Mouse (Mus musculus): Measurements from ENCODE around the gene Arhgef1. TPM values are rescaled to one million over a fixed set of nuclear protein-coding genes. Genes with fewer than 3 reads are reported as not detected.

The Arhgef1 gene
- total RNA-seq, 2 experiments from 2014 or later: 75.1 to 86.6 TPM

GRCm38 (mm10) chr7:24879620-24880019 is 23.1 kb upstream of the Arhgef1 start:
- Histone ChIP-seq H3K4me3 (no peak overlapping the region), H3K27ac (no peak overlapping the region)
- TF ChIP-seq CTCF (IDR thresholded peaks at IDR 0.05): no peak
- DNase-seq (ENCODE audit: extremely low spot score in 1 of 2, low spot score in 2 of 2): no peak
- intact Hi-C loops (cut with DNase I): loop anchor here (5.0 to 10.0 kb wide), 2 partner anchors 195 to 282 kb away; partner anchors contain the start of genes Grik5 and Zfp574

GRCm38 (mm10) chr7:24882416-24883199 is 20.1 kb upstream of the Arhgef1 start:
- no peak for DNase-seq (ENCODE audit: extremely low spot score in 1 of 2, low spot score in 2 of 2)
- TF ChIP-seq CTCF (IDR thresholded peaks at IDR 0.05): no peak
- Histone ChIP-seq H3K27ac (no peak overlapping the region), H3K4me3 (no peak overlapping the region)
- intact Hi-C loops (cut with DNase I): loop anchor here (1.0 to 10.0 kb wide), 4 partner anchors 34 to 285 kb away; partner anchors contain the start of genes Grik5 and Zfp574

DNA sequence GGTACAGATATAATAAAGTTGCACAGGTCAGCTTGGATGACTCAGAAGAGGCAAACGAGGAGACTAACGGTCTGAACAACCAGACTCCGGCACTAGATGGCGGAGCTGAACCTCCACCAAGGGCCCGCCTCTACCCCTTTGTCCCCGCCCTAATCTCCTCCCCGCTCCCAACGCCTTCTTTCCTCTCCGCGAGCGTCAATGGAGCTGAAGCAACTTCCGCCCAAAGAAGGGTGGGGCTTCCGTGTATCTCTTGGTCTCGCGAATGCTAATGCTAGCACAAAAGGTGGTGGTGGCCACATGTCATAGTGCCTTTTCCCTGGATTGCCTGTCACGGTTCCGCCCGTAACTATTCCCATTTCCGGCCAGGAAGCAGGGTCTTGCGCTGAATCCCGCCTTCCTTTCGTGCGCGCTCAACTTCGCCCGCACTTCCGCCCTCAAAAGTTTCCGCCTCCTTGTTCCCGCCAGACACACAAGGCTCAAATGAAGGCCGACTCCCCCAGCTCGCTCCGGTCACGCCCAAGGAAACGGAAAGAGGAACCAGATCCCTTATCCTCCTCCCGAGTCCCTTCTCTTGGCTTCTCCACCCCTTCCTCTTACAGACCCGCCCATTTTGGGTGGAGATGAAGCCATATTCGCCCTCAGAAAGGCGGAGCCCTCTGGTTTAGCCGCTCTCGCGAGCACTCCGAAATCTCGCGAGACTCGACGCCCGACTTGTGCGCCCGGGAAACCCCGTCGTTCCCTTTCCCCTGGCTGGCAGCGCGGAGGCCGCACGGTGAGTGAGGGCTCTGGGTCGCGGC is 18.6 kb upstream of the Arhgef1 start, which contains the start of gene Rps19:
Rps19 (plus strand) TSS at position 476 of the 797 bp plus-strand sequence.
- Histone ChIP-seq H3K27ac (peak within 1 kb of the TSS; percentile 80), H3K4me3 (peak within 1 kb of the TSS; percentile 78)
- TF ChIP-seq CTCF (IDR thresholded peaks at IDR 0.05): peak; percentile 70
- intact Hi-C loops (cut with DNase I): loop anchor here (1.0 to 10.0 kb wide), 6 partner anchors 20 to 287 kb away; partner anchors contain the start of genes Grik5, Rabac1 and Zfp574
- peak; percentile 96 to 97 for DNase-seq (ENCODE audit: extremely low spot score in 1 of 2, low spot score in 2 of 2)

GRCm38 (mm10) chr7:24884693-24885291 is 17.9 kb upstream of the Arhgef1 start:
- intact Hi-C loops (cut with DNase I): loop anchor here (1.0 to 10.0 kb wide), 4 partner anchors 20 to 287 kb away; partner anchors contain the start of genes Grik5, Rabac1 and Zfp574
- DNase-seq (ENCODE audit: extremely low spot score in 1 of 2, low spot score in 2 of 2): no peak
- no peak for TF ChIP-seq CTCF (IDR thresholded peaks at IDR 0.05)
- Histone ChIP-seq H3K27ac (peak overlapping the region; percentile 80), H3K4me3 (peak overlapping the region; percentile 78)

- TF ChIP-seq CTCF (IDR thresholded peaks at IDR 0.05): no peak
- intact Hi-C loops (cut with DNase I): loop anchor here (10.0 kb wide), 1 partner anchor 189 kb away; the partner anchor contains the start of genes Grik5 and Zfp574
- H3K4me3 ChIP-seq: peak overlapping the region; percentile 78
- DNase-seq (ENCODE audit: extremely low spot score in 1 of 2, low spot score in 2 of 2): no peak
- no peak overlapping the region; the same call in 1 of the 2 replicates for H3K27ac ChIP-seq
Measured at GRCm38 (mm10) chr7:24885468-24886307, 17.0 kb upstream of the Arhgef1 start.

DNA sequence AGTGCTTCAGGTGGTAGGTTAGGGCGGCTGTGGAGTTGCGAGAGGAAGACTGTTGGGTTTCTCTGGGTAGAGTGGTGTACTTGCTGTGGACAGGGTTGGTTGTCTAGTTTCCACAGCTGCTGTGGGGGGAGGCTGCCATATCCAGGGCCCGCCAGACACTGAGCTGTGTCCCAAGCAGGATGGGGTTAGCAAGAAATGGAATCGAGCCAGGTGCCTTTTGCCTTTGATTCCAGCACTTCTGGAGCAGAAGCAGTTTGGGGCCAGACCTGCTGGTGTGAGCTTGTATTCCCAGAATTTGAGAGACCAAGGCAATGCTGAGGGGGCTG is 16.4 kb upstream of the Arhgef1 start:
- Histone ChIP-seq H3K4me3 (no peak overlapping the region), H3K27ac (no peak overlapping the region)
- no peak for DNase-seq (ENCODE audit: extremely low spot score in 1 of 2, low spot score in 2 of 2)
- intact Hi-C loops (cut with DNase I): loop anchor here (10.0 kb wide), 1 partner anchor 189 kb away; the partner anchor contains the start of genes Grik5 and Zfp574
- TF ChIP-seq CTCF (IDR thresholded peaks at IDR 0.05): no peak

DNA sequence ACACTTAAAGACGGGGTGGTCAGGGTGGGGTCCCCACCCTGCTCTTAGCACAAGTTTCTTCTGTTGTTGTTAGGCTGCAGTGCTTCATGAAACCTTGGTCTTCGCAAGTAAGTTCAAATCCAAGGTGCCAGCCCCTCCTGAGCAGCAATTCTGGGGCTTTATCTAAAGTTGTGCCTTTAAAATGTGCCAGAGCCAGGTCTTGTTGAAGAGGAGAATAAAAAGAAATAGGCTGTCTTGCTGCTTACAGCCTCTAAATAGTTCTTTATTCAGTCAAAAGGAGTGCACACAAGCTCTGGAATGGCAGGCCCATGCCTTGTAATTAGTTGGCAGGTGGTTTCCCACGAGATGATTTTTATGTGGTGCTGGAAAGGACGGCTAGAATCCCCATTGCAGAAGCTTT is 15.6 kb upstream of the Arhgef1 start:
- Histone ChIP-seq H3K27ac (no peak overlapping the region), H3K4me3 (no peak overlapping the region)
- TF ChIP-seq CTCF (IDR thresholded peaks at IDR 0.05): no peak
- intact Hi-C loops (cut with DNase I): loop anchor here (10.0 kb wide), 1 partner anchor 188 kb away; the partner anchor contains the start of genes Grik5 and Zfp574
- no peak for DNase-seq (ENCODE audit: extremely low spot score in 1 of 2, low spot score in 2 of 2)

- no peak overlapping the region for H3K4me3 ChIP-seq
- TF ChIP-seq CTCF (IDR thresholded peaks at IDR 0.05): no peak
- intact Hi-C loops (cut with DNase I): loop anchor here (1.0 to 10.0 kb wide), 4 partner anchors 15 to 203 kb away; partner anchors contain the start of genes Grik5 and Zfp574
- DNase-seq (ENCODE audit: extremely low spot score in 1 of 2, low spot score in 2 of 2): no peak
- H3K27ac ChIP-seq: no peak overlapping the region
Measured at GRCm38 (mm10) chr7:24889431-24890220, 13.1 kb upstream of the Arhgef1 start.

DNA sequence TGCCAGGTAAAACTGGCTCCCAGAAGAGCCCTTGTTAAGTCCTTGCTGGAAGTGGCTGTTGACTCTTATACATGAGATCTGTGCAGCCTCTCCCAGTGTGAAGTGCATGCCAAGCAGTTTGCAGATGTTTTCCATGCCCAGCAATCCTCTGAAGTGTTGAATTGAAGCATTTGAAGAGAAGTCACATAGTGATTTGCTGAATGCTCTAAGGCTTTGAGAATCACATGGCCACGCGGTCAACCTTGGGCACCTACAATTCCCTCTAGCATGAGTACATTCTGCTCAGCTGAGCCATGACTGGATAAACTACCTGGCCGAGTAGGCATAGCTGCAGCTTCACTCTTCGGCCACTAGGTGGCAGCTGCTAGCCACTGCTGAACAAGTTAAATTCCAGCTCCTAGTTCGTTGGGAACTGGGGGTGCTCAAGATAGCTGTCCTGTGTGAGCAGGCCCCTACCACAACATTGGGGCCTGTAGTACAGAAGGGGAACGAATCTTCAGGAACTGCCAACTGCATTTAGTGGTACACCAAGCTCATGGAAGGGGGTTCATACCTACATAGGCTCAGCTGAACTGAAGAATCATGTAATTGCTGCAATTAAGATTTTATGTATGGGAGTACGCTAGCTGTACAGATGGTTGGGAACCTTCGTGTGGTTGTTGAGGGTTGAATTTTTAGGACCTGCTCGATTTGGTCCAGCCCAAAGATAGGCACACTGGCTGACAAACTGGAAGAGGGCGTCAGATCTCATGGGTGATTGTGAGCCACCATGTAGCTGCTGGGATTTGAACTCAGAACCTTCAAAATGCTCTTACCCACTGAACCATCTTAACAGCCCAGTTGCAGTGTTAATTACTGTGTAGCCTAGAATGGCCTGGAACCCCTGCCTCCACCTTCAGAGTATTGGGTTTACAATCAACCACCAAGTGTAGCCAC is 12.2 kb upstream of the Arhgef1 start:
- peak; percentile 100 for TF ChIP-seq CTCF (IDR thresholded peaks at IDR 0.05)
- DNase-seq (ENCODE audit: extremely low spot score in 1 of 2, low spot score in 2 of 2): peak; percentile 72 to 77
- no peak overlapping the region for H3K27ac ChIP-seq
- no peak overlapping the region for H3K4me3 ChIP-seq
- intact Hi-C loops (cut with DNase I): loop anchor here (1.0 to 5.0 kb wide), 3 partner anchors 14 to 202 kb away; no protein-coding TSS in a partner anchor
